Mouse (Mus musculus) kidney, adult 11 months (tissue): ENCODE measurements around the gene Nhlrc4.
A peak's percentile ranks its signal among the peaks of the same experiment; 100 is the strongest.

Experiments used
- DNase-seq: peaks from one replicate; pipeline ENCODE4 v3.0.0; 2022

The Nhlrc4 gene

DNA sequence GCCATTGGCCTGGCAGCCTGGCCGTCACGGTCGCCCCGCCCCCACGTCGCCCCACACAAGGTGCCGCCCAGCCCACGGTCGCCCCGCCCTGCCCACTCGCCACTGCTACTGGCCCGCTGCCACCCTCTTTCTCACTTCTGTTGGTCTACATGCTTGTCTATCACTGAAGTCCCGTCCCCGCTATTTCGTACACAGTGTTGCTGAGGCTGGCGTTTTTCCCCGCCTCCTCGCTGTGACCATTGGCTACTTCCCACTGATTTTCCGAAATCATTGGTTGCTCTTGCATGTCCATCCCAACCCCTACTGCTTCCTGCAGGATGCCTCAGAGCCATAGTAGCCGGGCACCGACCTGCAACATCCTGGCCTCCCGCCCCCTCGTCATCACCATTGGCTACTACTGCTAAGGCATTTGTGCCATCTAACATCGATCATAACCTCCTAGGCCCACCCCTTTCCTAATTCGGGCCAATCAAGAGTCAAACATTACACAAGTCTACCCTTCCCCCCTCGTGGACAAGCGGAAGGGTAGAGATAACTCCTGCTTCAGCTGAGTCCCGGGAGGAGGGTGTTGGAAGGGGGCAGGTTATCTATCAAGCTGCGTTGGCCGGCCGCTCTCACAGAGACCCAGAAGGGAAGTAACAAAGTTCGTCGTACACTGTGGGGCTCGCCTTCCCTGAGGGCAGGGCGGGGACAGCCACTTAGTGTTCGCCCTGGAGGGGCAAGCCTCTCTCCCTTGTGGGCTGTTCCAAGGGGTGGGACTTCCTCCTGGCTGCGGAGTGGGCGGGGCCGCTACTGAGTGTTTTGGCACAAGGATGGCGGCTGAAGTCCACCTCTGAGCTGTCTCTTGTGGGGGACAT is 24.7 kb downstream of the Nhlrc4 start:
- DNase-seq, result peak; percentile 100

DNA sequence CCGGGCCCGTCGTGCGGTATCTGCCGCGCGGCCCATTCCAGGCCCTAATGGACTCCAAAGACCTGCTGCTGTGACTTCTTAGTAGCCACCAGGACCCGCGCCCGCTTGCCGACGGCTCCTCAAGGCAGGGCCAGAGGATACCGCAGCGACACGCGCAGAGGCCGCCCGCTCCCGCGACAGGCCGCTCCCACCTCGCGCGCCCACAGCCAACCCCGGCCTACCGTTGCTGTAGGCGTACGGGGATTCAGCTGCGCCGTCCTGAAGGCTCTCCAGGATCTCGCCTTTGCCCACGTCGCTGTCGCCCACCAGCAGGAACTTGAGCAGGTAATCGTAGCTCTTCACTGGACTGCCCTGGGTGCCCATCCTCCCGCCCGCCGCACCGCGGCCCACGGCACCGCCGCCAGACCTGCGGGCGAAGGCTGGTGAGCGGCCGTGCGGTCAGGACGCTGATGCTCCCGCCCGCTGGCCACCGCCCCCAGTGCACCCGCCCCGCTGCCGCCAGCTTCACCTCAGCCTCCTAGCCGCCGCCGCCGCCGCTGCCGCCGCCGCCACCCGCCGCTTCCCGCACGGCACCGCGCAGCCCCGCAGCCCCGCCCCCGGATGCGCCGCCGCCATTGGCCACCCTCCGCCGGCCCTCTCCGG is 25.5 kb downstream of the Nhlrc4 start, which contains the start of gene Rab40c:
Gene Rab40c, minus strand, starts transcription at position 584 of the 642 bp plus-strand sequence.
- no peak for DNase-seq

DNA sequence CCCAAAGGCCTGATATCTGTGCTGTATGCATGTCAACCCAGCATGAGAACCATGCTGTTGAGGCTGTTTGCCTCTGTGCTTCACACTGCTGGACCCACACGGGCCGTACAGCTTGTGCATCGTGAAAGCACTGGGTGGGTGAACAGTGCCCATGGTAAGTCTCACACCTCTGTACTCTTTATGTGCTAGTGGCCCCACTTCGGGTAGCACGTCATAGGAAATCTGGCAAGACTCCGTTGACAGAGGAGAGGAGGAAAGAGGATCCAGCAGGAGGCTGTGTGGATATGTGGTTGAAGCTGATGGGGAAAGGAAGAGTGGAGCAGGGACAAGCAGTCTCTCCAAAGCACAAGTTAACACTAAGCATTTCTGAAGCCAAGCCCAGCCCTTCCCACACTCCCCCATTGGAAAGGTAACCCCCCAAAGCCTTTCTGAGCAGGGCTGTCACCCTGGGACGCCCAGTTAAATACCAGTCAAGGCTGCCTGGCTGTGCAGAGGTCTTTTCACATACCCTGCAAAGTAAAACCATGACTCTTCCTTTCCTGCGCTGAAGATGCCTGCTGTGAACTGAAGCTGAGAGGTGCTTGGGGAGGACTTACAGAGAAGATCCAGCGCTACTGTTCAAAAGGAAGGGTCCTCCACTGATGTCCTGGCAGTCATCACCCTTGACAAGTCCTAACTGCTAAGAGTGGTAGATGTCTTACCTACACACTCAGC is 26.6 kb downstream of the Nhlrc4 start:
- DNase-seq, result no peak

DNA sequence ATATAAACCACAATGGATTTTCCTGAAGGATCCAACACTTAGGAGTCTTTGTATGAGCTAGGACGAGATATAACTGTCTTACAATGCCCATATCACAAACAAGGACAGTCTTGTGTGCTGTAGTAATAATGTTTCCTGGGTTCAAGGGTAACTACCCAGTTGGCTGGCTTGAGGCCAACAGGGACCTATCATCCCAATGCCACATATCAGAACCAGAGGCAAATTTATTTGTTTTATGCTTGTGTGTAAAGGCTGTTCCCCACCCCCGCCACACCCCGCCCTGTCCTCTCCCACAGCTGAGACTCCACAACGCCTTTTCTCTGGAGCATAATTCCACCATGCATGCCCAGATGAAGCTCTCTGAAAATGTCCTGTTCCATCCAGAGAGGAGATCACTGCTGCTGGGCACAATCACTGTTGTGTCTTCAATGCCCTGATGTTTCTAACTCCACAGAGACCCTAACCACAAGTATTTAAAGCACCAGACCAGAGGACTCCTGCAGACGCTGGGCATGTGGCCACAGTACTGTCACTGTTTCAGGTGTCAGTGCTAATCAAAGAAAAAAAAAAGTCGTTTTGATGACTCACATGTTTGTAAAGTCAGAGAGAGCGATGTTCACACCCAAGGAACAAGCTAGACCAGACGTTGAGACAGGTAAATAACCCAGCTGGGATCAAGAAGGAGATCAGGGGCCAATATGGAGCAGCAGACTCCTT is 27.7 kb downstream of the Nhlrc4 start:
- no peak for DNase-seq

DNA sequence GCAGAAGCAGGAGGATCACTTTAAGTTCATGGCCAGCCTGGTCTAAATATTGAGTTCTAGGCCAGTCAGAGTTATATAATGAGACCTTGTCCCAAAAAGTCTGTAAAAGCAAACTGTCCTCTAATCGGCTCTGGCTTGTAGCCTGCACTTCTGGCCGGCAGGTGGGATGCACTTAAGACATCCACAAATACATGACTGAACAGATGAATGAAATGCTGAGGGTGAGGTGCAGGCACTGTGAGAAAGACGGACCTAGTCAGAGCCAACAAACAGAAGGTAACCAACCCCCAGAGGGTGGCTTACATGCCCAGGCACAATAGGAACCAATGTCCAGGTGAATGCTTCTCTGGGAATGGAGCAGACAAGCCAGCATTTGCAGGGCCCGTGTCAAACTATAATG is 30.5 kb downstream of the Nhlrc4 start:
- DNase-seq, result no peak

DNA sequence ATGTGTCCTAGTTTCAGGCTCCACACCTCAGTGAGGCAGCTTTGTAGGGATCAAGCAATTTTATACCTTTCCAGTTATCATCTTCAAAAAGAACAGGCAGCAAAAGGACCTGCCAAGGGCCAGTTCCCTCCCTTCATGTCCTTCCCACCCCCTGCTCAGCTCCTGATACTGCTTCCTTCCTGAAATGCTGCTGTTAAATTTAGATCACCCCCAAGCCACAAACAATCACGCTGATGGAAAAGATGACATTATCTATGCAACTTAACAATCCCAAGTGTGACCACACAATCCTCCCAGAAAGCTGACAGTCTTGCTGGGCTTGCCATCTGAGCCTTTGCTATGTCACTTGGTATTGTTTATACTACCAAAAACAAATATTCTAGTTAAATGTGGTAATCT is 30.9 kb downstream of the Nhlrc4 start:
- DNase-seq, result no peak

DNA sequence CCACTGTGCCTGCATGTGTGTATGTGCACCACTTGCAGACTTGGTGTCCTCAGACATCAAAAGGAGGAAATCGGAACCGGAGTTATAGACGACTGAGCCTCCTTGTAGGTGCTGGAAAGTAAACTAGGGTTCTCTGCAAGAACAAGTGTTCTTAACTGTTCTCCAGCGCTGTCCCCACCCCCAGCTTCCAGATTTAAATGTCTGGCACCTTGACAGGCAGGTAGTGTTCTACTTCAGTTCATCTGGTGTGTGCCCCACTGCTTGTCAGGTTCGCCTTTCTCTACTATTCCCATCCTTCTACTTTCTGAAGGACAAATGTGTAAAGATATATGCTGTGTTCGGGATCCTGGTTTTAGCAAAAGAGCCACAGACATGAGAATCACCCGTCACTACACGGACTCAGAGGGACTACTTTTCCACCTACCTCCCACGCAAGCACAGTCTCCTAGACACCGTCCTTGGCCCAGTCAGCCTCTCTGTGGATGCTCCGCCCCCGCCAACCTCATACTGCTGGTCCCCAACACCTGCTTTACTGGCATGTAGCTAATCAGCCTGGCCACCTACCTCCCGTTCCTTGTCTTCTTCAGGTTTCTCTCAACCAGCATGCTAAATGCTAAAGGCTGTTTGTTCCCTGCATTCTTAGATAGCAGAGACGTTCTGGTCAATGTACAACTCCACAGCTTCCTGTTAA is 31.4 kb downstream of the Nhlrc4 start:
- DNase-seq, result peak; percentile 57

DNA sequence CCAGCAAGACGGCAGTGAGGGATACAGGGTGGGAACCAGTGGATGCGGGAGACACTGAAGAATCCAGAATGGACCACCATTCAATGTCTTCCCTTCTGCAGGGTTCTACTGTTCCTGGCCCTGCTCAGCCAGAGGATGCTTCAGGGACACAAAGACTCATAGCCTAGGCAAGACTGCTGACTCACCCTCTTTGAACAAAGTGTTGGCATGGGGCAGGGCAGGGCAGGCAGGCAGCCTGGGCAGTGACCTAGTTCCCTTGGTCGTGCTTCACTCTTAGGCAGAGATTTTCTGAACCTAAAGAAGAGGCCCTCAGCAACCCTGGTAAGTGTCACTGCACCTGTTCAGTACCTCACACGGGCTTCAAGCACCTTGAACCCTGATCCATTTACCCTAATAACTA is 32.9 kb downstream of the Nhlrc4 start:
- DNase-seq, result peak; percentile 33

DNA sequence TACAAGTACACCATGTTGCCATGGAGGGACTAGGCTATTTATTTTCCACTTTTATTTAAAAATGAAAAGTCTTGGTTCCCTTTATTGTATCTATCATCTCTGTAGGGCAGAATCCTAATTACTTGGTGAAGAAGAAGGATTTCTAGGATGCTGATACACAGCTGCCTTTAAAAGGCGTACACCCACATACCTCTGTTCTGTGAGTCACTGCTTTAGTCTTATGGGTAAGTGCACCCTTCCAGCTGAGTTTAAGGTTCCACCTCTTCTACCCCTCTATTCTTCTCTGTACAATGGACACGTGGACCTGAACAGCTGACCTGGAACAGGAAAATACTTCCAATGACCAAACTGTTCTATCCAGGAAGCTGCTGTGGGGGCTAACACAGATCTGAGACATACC is 37.1 kb downstream of the Nhlrc4 start:
- no peak for DNase-seq

DNA sequence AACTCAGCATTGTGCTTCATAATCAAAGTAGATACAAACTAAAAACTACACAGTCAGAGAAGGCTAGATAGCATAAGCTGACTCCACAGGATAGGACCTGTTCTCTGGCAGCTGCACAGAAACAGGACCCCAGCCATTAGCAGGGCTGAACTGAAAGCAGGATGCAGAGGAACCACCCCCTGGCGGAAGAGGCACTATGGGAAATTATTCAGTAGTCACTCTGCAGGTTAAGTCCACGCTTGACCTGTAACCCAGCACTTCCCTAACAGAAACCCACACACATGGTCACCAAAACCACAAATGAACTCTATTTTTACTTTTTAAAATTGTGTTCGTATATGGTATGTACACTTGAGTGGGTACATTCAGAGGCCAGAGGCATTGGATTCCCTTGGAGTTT is 41.7 kb downstream of the Nhlrc4 start:
- no peak for DNase-seq

DNA sequence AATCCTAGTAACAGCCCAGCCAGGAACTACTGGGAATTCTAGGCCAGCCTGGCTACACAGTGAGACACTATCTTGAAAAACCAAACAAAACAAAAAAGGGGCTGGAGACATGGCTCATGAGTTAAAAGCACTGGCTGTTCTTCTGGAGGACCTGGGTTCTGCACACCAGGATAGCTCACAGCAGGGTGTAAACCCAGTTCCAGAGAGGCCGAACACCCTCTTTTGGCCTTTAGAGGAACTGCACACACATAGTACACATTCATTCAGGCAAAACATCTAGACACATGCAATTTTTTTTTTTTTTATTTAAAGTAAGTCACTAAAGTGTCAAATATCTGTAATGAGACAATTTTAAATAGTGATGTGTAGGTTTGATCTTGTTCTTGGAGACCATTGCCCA is 44.6 kb downstream of the Nhlrc4 start:
- DNase-seq, result no peak

DNA sequence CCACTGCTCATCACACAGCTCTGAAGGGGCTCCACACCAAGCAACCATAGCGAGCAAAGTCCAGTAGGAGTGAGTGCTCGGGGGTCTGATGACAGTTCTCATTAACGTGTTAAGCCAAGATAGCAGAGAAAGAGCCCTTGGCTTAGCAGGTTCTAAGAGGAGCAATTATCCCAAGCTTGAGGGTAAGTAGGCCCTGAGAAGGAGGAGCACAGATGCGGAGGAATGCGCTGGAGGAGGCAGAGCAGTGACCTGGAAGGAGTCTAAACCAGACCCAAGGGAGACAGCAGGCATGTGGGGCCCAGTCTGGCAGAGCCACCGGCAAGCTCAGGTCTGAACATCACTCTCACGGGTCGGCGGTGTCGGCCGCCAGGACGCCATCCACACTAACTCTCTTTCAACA is 48.9 kb downstream of the Nhlrc4 start:
- no peak for DNase-seq

DNA sequence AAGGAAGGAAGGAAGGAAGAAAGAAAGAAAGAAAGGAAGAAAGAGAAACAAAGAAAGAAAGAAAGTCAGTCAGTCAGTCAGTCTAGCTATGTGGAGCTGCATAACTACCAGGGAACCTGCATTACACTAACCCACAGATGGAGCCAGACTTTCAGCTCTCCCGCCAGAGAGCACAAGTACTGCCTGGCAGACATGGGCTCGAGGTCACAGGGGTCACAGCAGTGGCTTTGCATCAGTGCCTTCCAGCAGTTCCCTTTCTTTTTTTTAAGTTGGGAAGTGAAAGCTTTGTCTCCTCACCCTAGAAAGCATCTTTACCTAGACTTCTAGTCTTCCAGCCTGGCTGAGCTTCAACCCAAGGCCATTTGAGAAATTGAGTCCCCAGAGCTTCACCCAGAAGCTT is 49.3 kb downstream of the Nhlrc4 start:
- peak; percentile 54 for DNase-seq

DNA sequence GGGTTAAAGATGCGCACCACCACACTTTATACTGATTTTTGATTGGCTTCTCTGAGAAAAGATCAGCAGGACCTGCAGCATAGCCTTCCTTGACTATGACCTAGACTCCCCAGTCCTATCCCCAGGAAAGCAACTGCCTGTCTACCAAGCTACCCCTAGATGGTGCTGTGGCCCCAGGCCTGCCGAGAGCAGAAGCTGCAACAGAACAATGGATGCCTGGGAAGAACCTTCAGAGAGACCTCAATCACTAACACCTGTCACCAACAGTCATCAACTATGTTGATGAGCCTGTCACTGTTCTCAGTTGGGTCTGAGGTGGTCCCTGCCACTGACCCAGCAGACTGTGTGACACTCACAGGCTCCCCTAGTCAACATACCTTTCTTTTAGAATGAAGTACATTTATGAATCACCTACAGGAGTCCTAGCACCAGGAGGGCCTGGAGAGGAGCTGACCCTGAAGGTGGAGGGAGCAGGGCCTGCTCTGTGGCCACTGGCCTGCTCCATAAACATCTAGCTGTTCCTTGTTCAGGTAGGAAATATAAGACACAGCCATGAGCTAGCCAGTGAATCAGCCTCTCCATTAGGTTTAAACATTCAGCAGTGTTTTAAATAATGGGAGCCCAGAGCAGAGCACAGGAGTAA is 50.7 kb downstream of the Nhlrc4 start:
- peak; percentile 57 for DNase-seq
